In genomic region chr13:52735934-52736523, GRCm38 (mm10) we compare ENCODE assay signal across 9 mouse cellular contexts.
DNase-seq lines count a peak whose midpoint lies in the region; ATAC-seq and TF ChIP-seq lines count a peak whose summit lies in the region.
"Had no signal": no experiment of that assay in that cellular context is flagged by ENCODE, and none has a peak within 500 bp of the region (broad histone marks: within the 10 kb centered on the region; RNA-seq: fewer than 3 reads in every experiment).

No protein-coding gene starts in this region.

- H3K9ac ChIP-seq in midbrain, embryonic 14.5 days (replicated peaks; ENCODE audit: low read length): no peak overlapping the region
- no peak overlapping the region for H3K9ac ChIP-seq in midbrain, embryonic 13.5 days (replicated peaks)
- H3K9ac ChIP-seq in forebrain, embryonic 16.5 days (replicated peaks; ENCODE audit: low read depth, low read length): no peak overlapping the region
- H3K9ac ChIP-seq: limb, embryonic 12.5 days had no signal

- no peaks in the 10 kb centered on the region for H3K9me3 ChIP-seq in midbrain, embryonic 14.5 days (ENCODE audit: control insufficient read depth, low read length)
- H3K9me3 ChIP-seq in midbrain, embryonic 13.5 days: no peaks in the 10 kb centered on the region
- H3K9me3 ChIP-seq in forebrain, embryonic 16.5 days (ENCODE audit: control insufficient read depth, low read length): no peaks in the 10 kb centered on the region
- H3K9me3 ChIP-seq: limb, embryonic 12.5 days had no signal

- no peak for TF ChIP-seq POLR2A in kidney, adult 2 months (IDR thresholded peaks at IDR 0.05; ENCODE audit: low read depth, low read length)

- no peaks in the 10 kb centered on the region for H3K27me3 ChIP-seq in midbrain, embryonic 14.5 days (ENCODE audit: control insufficient read depth, insufficient read depth, low read length)
- H3K27me3 ChIP-seq in midbrain, embryonic 13.5 days: no peaks in the 10 kb centered on the region
- H3K27me3 ChIP-seq in forebrain, embryonic 16.5 days (replicated peaks; ENCODE audit: control insufficient read depth, insufficient read depth, low read length): no peaks in the 10 kb centered on the region
- no peaks in the 10 kb centered on the region for H3K27me3 ChIP-seq in kidney, adult 2 months (replicated peaks; ENCODE audit: control insufficient read depth, insufficient read depth, low read length)
- H3K27me3 ChIP-seq: limb, embryonic 12.5 days had no signal

- 62% methylated on average over 19 of the region's 19 CpGs for WGBS in midbrain, embryonic 14.5 days
- 71% methylated on average over 19 of the region's 19 CpGs for WGBS in midbrain, embryonic 13.5 days
- whole genome bisulfite sequencing in forebrain, embryonic 16.5 days: 38% methylated on average over 19 of the region's 19 CpGs
- WGBS in kidney, adult 2 months: 42% methylated on average over 19 of the region's 19 CpGs

- no peaks in the 10 kb centered on the region for H3K4me1 ChIP-seq in midbrain, embryonic 14.5 days (ENCODE audit: control insufficient read depth, insufficient read depth, low read length)
- H3K4me1 ChIP-seq in midbrain, embryonic 13.5 days (replicated peaks): 0 out of 2 replicates have a peak, but pooled peaks cover 3% of the 10 kb centered on the region
- peaks cover 11% of the 10 kb centered on the region for H3K4me1 ChIP-seq in forebrain, embryonic 16.5 days (replicated peaks; ENCODE audit: control insufficient read depth, insufficient read depth, low read length)
- peaks cover 8% of the 10 kb centered on the region; the same call in 1 of the 2 replicates for H3K4me1 ChIP-seq in kidney, adult 2 months (ENCODE audit: control insufficient read depth, insufficient read depth, low read length)

- no peak for TF ChIP-seq CTCF in kidney, adult 2 months (conservative IDR thresholded peaks at IDR 0.05; ENCODE audit: insufficient read depth, insufficient read length, low read depth, low read length)

- DNase-seq in midbrain, embryonic 14.5 days: peak; percentile 31
- peak; percentile 47 for DNase-seq in kidney, adult 2 months
- DNase-seq in frontal cortex, postnatal 36 days (ENCODE audit: low spot score in 2 of 2): no peak
- no peak for DNase-seq in spleen, postnatal 4 days (ENCODE audit: low spot score in 2 of 2)

- no peak overlapping the region for H3K4me3 ChIP-seq in midbrain, embryonic 14.5 days (replicated peaks; ENCODE audit: low read depth, low read length)
- no peak overlapping the region for H3K4me3 ChIP-seq in midbrain, embryonic 13.5 days (replicated peaks)
- H3K4me3 ChIP-seq in forebrain, embryonic 16.5 days (replicated peaks; ENCODE audit: low read length): no peak overlapping the region
- no peak overlapping the region for H3K4me3 ChIP-seq in kidney, adult 2 months (ENCODE audit: insufficient read depth, low read depth, low read length)
- H3K4me3 ChIP-seq: limb, embryonic 12.5 days had no signal

- no peaks in the 10 kb centered on the region for H3K36me3 ChIP-seq in midbrain, embryonic 14.5 days (ENCODE audit: control insufficient read depth, insufficient read depth, low read length)
- no peaks in the 10 kb centered on the region for H3K36me3 ChIP-seq in midbrain, embryonic 13.5 days
- no peaks in the 10 kb centered on the region for H3K36me3 ChIP-seq in forebrain, embryonic 16.5 days (ENCODE audit: control insufficient read depth, insufficient read depth)
- H3K36me3 ChIP-seq in kidney, adult 2 months (ENCODE audit: control insufficient read depth, insufficient read depth, low read length): no peaks in the 10 kb centered on the region
- H3K36me3 ChIP-seq: limb, embryonic 12.5 days had no signal

- no peak overlapping the region for H3K27ac ChIP-seq in midbrain, embryonic 14.5 days (replicated peaks; ENCODE audit: low read depth, low read length)
- no peak overlapping the region for H3K27ac ChIP-seq in midbrain, embryonic 13.5 days
- no peak overlapping the region for H3K27ac ChIP-seq in forebrain, embryonic 16.5 days (ENCODE audit: low read length)
- no peak overlapping the region for H3K27ac ChIP-seq in kidney, adult 2 months (ENCODE audit: insufficient read depth, low read depth, low read length)
- H3K27ac ChIP-seq: limb, embryonic 12.5 days had no signal

- no peak for ATAC-seq in midbrain, embryonic 14.5 days (ENCODE audit: low FRiP score, low TSS enrichment)
- ATAC-seq in midbrain, embryonic 13.5 days: no peak
- peak; percentile 55 for ATAC-seq in forebrain, embryonic 16.5 days
- peak; percentile 38 for ATAC-seq in megakaryocyte, adult 5-6 weeks (ENCODE audit: poor library complexity, severe bottlenecking)
- no peak for ATAC-seq in erythroid progenitor cell, adult 5-6 weeks (replicated peaks; ENCODE audit: low FRiP score, poor library complexity, severe bottlenecking)

- H3K4me2 ChIP-seq in midbrain, embryonic 14.5 days (ENCODE audit: low read length): no peak overlapping the region
- H3K4me2 ChIP-seq in midbrain, embryonic 13.5 days (replicated peaks): no peak overlapping the region
- H3K4me2 ChIP-seq in forebrain, embryonic 16.5 days (ENCODE audit: low read length): 0 out of 2 replicates have a peak overlapping the region, but pooled peaks have one; percentile 10
- H3K4me2 ChIP-seq: limb, embryonic 12.5 days had no signal

Comparison
In these comparisons a context has a peak if more than half of its experiments do, and no peak if none do; other contexts are left out.
1. ATAC-seq: peak in forebrain, embryonic 16.5 days (single experiment) and megakaryocyte, adult 5-6 weeks (single experiment); none in midbrain, embryonic 14.5 days (single experiment), midbrain, embryonic 13.5 days (single experiment) and erythroid progenitor cell, adult 5-6 weeks (single experiment).
2. DNase-seq: peak in midbrain, embryonic 14.5 days (single experiment) and kidney, adult 2 months (single experiment); none in frontal cortex, postnatal 36 days (0 of 2) and spleen, postnatal 4 days (0 of 2).